Mouse (Mus musculus) midbrain, embryonic 10.5 days (tissue): ENCODE results near the gene Fam170b. TPM values are rescaled to one million over a fixed set of nuclear protein-coding genes. Genes with fewer than 3 reads are reported as not detected.

Experiments used
- DNase-seq: peaks from one replicate; pipeline ENCODE4 v3.0.0-alpha.2; 2017; ENCODE audit warnings: low spot score
- H3K27ac ChIP-seq: fragments of 300-500 bp; sonication (generic); replicated peaks from 2 replicates; pipeline ENCODE4 v1.5.1; 2016; ENCODE audit warnings: mild to moderate bottlenecking
- H3K27me3 ChIP-seq: fragments of 300-500 bp; sonication (generic); 2 replicates; pipeline ENCODE4 v1.6.1; 2016; ENCODE audit warnings: low read depth, mild to moderate bottlenecking; ENCODE audit not compliant: poor library complexity, severe bottlenecking
- H3K36me3 ChIP-seq: fragments of 300-500 bp; sonication (generic); 2 replicates; pipeline ENCODE4 v1.6.1; 2016; ENCODE audit warnings: mild to moderate bottlenecking, moderate library complexity
- H3K4me1 ChIP-seq: fragments of 300-500 bp; sonication (generic); 2 replicates; pipeline ENCODE4 v1.6.1; 2016
- H3K4me3 ChIP-seq: fragments of 300-500 bp; sonication (generic); 2 replicates; pipeline ENCODE4 v1.5.1; 2016; ENCODE audit warnings: mild to moderate bottlenecking, moderate library complexity
- H3K9me3 ChIP-seq: fragments of 300-500 bp; sonication (generic); replicated peaks from 2 replicates; pipeline ENCODE4 v1.6.1; 2016; ENCODE audit warnings: mild to moderate bottlenecking
- WGBS: fragments of 180-500 bp; shearing (Covaris S2); methylation state at CpG from one replicate; pipeline ENCODE4 v1.1.7; 2016; 5-methylcytosine and 5-hydroxymethylcytosine counted together
- polyA plus RNA-seq: library from polyadenylated mRNA; unstranded; fragments of >200 nt; fragmentation: Nextera tagmentation; extraction: Ambion mirVana; gene quantifications from 2 replicates; pipeline ENCODE4 v1.2.1, GENCODE M21; 2016

The Fam170b gene
- polyA plus RNA-seq, 1 experiment from 2014 or later = not detected

DNA sequence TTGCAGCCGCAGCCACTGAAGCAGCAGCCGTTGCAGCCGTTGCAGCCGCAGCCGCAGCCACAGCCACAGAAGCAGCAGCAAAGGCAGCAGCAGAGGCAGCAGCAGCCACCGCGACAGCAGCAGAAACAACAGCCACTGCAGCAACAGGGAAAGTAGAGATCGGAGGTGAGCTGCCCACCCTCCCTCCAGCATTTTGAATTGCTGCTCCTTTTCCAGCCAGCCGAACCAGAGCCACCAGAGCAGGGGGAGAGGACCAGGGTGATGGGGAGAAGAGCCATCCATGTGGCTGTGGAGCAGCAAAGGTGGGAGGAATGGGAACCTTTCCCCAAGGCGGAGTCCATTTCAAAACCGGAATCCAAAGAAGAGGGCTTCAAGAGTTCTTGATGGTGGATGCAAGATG is 2.4 kb downstream of the Fam170b start:
- H3K9me3 ChIP-seq = no peaks in the 10 kb centered on the region
- DNase-seq = no peak
- WGBS = 94% methylated on average over 11 of the region's 11 CpGs
- no peak overlapping the region for H3K4me3 ChIP-seq
- H3K27me3 ChIP-seq = no peaks in the 10 kb centered on the region
- H3K36me3 ChIP-seq = no peaks in the 10 kb centered on the region
- H3K4me1 ChIP-seq = 0 out of 2 replicates have a peak, but pooled peaks cover 3% of the 10 kb centered on the region
- H3K27ac ChIP-seq = no peak overlapping the region

- Histone ChIP-seq H3K4me1 (no peaks in the 10 kb centered on the region), H3K36me3 (no peaks in the 10 kb centered on the region), H3K4me3 (no peak overlapping the region), H3K27ac (no peak overlapping the region), H3K9me3 (no peaks in the 10 kb centered on the region), H3K27me3 (no peaks in the 10 kb centered on the region)
- no peak for DNase-seq
These were observed 8.3 kb downstream of the Fam170b start for GRCm38 (mm10) chr14:32842052-32842451.

GRCm38 (mm10) chr14:32854059-32854458 is 20.3 kb downstream of the Fam170b start:
- WGBS = 91% methylated on average over 4 of the region's 4 CpGs
- Histone ChIP-seq H3K4me3 (no peak overlapping the region), H3K4me1 (0 out of 2 replicates have a peak, but pooled peaks cover 7% of the 10 kb centered on the region), H3K27me3 (peaks cover 34% of the 10 kb centered on the region), H3K36me3 (no peaks in the 10 kb centered on the region), H3K27ac (no peak overlapping the region), H3K9me3 (no peaks in the 10 kb centered on the region)
- no peak for DNase-seq

DNA sequence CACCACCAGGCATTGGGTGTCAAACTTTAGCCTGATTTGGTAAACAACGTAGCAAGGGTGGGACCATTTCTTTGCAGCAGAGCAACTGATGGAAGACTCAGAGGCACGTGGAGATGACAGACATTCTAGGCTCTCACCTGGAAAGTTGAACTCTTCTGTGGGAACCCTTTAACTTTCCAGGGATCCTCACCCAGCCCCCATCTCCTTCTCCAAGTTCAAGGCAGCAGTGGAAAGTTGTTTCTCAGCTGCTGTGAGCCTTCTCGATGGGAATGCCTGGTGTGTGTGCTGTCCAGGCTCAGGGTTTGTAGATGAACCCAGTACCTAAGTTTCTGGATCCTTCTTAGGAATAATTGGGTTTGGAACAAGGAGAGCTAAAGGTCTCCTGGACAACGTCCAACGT is 22.5 kb downstream of the Fam170b start:
- Histone ChIP-seq H3K36me3 (no peaks in the 10 kb centered on the region), H3K9me3 (no peaks in the 10 kb centered on the region), H3K27me3 (peaks cover 36% of the 10 kb centered on the region), H3K27ac (no peak overlapping the region), H3K4me3 (peak overlapping the region; percentile 68), H3K4me1 (peaks cover 19% of the 10 kb centered on the region)
- 43% methylated on average over 5 of the region's 5 CpGs for WGBS
- DNase-seq = no peak

DNA sequence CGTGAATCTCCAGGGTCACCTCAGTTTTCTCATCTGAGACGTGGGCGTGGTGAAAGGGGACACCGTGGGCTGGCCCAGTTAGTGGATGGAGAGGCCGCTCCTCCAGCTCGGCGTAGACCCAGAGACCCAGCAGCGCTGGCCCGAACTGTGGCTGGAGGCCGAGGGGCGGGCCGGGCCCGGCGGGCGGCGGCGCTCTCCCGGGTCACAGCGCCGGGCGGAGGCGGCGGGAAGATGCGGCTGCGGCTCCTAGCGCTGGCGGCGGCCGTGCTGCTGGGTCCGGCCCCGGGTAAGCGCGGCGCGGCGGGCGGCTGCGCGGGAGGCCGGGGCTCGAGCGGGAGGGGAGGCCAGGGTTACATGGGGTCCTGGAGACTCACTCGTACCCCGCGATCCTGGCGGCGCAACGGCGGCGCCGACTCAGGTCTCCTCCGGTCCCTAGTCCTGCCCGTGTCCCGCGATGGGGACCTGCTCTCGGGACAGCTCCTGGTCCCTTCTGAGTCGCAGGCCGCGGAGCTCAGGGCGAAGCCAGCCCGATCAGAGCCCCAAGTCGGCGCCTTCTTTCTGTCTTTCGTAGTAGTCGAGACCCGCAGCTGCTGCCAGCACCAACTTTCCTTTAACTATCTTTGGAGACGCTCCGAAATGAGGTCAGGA is 23.0 kb downstream of the Fam170b start, which contains the start of gene Vstm4:
Gene Vstm4, plus strand, starts transcription at position 76 of the 648 bp plus-strand sequence.
- H3K36me3 ChIP-seq = no peaks in the 10 kb centered on the region
- H3K4me3 ChIP-seq = peak within 1 kb of the TSS; percentile 68
- peaks cover 25% of the 10 kb centered on the region for H3K4me1 ChIP-seq
- peak; percentile 69 for DNase-seq
- H3K9me3 ChIP-seq = no peaks in the 10 kb centered on the region
- under 1% methylated on average over 65 of the region's 68 CpGs for WGBS
- peak within 1 kb of the TSS; percentile 86 for H3K27ac ChIP-seq
- peaks cover 36% of the 10 kb centered on the region for H3K27me3 ChIP-seq

GRCm38 (mm10) chr14:32858361-32858760 is 24.6 kb downstream of the Fam170b start:
- peaks cover 36% of the 10 kb centered on the region for H3K27me3 ChIP-seq
- no peaks in the 10 kb centered on the region for H3K9me3 ChIP-seq
- no peaks in the 10 kb centered on the region for H3K36me3 ChIP-seq
- no peak for DNase-seq
- 93% methylated on average over 10 of the region's 10 CpGs for WGBS
- no peak overlapping the region for H3K27ac ChIP-seq
- H3K4me3 ChIP-seq = no peak overlapping the region
- H3K4me1 ChIP-seq = peaks cover 25% of the 10 kb centered on the region

DNA sequence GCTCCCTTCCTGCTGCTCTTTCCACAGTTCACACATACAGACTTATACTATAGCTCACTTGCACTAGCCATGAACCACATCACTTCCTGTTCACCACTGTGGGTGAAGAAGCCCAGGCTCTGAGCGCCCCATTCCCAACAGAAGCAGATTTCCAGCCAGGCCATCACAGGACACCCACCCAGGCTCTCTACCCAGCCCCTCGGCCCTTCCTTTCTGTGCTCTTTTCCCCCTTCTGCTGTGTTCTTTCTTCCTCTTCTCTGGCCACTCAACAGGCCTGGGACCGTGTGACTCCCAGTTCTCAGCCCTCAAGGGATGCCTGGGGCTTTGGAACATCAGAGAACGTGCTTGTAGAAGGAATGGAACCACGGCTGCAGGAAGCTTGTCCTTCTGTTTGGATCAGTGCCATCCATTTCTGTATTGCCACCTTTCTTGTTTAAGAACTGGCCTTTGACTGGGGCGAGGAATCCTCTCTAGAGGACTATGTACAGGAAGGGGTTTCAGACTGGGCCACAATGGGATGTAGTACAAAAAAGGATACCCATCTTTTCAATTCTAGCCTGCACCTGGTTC is 25.3 kb downstream of the Fam170b start:
- WGBS = 82% methylated on average over 6 of the region's 6 CpGs
- Histone ChIP-seq H3K4me1 (peaks cover 25% of the 10 kb centered on the region), H3K9me3 (no peaks in the 10 kb centered on the region), H3K27me3 (peaks cover 36% of the 10 kb centered on the region), H3K27ac (no peak overlapping the region), H3K4me3 (no peak overlapping the region), H3K36me3 (no peaks in the 10 kb centered on the region)
- no peak for DNase-seq

DNA sequence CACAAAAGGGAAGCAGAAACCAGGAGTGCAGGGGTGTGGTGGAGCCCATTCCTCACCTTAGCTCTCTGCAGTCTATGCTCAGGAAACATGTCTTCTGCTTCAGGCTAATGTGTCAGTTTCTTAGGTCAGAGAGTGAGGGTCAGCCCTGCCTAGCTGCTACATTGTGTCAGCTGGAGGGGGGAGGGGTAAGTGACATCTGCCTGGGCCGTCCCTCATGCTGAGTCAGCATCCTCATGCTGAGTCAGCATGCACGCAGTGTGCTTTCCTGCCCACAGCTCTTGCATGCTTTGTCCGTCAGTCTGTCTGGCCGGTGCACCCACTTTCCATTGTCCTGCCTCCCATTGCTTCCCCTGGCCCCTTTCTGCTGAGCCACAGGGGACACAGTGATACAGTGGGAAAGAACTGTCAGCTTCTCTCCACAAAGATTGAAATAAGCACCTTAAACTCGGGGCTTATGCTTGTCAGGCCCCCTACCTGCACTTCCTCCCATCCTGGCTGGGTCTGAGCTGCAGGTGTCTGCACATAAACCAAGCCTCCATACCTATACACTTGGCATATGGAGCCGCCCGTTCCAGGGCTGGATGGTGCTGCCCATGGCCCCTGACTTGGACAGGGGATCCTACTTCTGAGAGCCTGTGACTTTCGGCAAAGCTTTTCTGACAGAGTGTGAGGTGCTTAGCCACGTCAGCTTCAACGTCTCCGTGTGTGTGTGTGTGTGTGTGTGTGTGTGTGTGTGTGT is 26.2 kb downstream of the Fam170b start:
- peaks cover 36% of the 10 kb centered on the region for H3K27me3 ChIP-seq
- DNase-seq = no peak
- WGBS = 60% methylated on average over 11 of the region's 11 CpGs
- H3K9me3 ChIP-seq = no peaks in the 10 kb centered on the region
- no peak overlapping the region for H3K27ac ChIP-seq
- H3K4me3 ChIP-seq = no peak overlapping the region
- H3K4me1 ChIP-seq = peaks cover 25% of the 10 kb centered on the region
- H3K36me3 ChIP-seq = no peaks in the 10 kb centered on the region

DNA sequence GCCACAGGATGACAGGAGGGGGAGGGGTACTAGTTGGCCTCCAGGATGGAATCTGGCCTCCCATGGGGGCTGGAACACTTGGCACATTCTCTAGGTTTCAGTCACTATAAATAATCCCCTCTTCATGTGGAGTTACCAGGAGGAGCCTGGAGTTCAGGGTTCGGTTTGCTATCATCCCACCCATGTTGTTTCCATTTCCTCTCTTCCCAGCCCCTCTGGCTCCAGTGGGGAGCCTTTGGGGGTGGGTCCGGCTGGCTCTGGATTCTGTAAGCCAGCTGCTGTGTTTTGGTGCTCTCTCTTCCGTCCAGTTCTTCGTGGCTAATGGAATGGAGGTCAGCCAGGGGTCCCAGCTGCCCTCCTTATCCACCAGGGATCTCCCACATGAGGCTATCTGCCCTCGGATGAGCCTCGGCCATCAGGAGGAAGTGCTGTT is 27.4 kb downstream of the Fam170b start:
- no peaks in the 10 kb centered on the region for H3K36me3 ChIP-seq
- H3K9me3 ChIP-seq = no peaks in the 10 kb centered on the region
- peaks cover 25% of the 10 kb centered on the region for H3K4me1 ChIP-seq
- H3K27ac ChIP-seq = peak overlapping the region; percentile 55; the same call in 1 of the 2 replicates
- DNase-seq = no peak
- H3K27me3 ChIP-seq = peaks cover 28% of the 10 kb centered on the region
- 43% methylated on average over 6 of the region's 6 CpGs for WGBS
- no peak overlapping the region for H3K4me3 ChIP-seq

GRCm38 (mm10) chr14:32861656-32862055 is 27.9 kb downstream of the Fam170b start:
- 39% methylated on average over 2 of the region's 2 CpGs for WGBS
- no peaks in the 10 kb centered on the region for H3K36me3 ChIP-seq
- H3K4me3 ChIP-seq = no peak overlapping the region
- no peaks in the 10 kb centered on the region for H3K9me3 ChIP-seq
- H3K4me1 ChIP-seq = peaks cover 22% of the 10 kb centered on the region
- DNase-seq = no peak
- H3K27me3 ChIP-seq = peaks cover 23% of the 10 kb centered on the region
- H3K27ac ChIP-seq = peak overlapping the region; percentile 55; the same call in 1 of the 2 replicates

- Histone ChIP-seq H3K27me3 (no peaks in the 10 kb centered on the region), H3K9me3 (no peaks in the 10 kb centered on the region), H3K4me3 (no peak overlapping the region), H3K4me1 (peaks cover 10% of the 10 kb centered on the region), H3K27ac (no peak overlapping the region), H3K36me3 (no peaks in the 10 kb centered on the region)
- DNase-seq = no peak
- WGBS = 87% methylated on average over 3 of the region's 3 CpGs
These were observed 31.6 kb downstream of the Fam170b start for GRCm38 (mm10) chr14:32865331-32865730.

GRCm38 (mm10) chr14:32871963-32872362 is 38.2 kb downstream of the Fam170b start:
- no peak overlapping the region for H3K4me3 ChIP-seq
- DNase-seq = no peak
- no peaks in the 10 kb centered on the region for H3K27me3 ChIP-seq
- no peaks in the 10 kb centered on the region for H3K9me3 ChIP-seq
- H3K36me3 ChIP-seq = no peaks in the 10 kb centered on the region
- 77% methylated on average over 5 of the region's 5 CpGs for WGBS
- H3K4me1 ChIP-seq = no peaks in the 10 kb centered on the region
- H3K27ac ChIP-seq = no peak overlapping the region

DNA sequence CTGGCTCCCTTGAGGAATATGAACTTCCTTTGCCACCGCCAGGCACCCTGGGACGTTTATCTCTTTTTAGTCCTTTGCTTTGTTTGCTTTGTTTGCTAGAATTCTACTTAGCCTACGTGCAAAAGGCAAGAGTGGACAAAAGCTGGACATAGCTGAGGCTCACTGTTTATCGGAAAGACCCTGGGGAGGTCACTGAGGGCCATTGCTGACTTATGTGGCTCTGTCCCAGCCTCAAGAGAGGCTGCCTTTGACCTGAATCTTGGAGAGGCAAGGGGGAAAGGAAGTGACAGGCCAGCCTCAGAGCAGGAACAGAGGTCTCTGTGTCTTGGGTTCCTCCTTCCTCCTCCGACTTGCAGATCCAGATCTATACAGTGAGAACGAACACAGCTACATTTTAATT is 43.8 kb downstream of the Fam170b start:
- H3K9me3 ChIP-seq = no peaks in the 10 kb centered on the region
- DNase-seq = no peak
- H3K27me3 ChIP-seq = no peaks in the 10 kb centered on the region
- no peak overlapping the region for H3K4me3 ChIP-seq
- WGBS = 67% methylated on average over 6 of the region's 6 CpGs
- H3K27ac ChIP-seq = no peak overlapping the region
- no peaks in the 10 kb centered on the region; the same call in none of the 2 replicates for H3K4me1 ChIP-seq
- no peaks in the 10 kb centered on the region for H3K36me3 ChIP-seq
